Mouse (Mus musculus) midbrain, embryonic 11.5 days (tissue): ENCODE data around the gene Zfp609. TPM values are rescaled to one million over a fixed set of nuclear protein-coding genes. Genes with fewer than 3 reads are reported as not detected.

Experiments
- ATAC-seq: fragments of 200-750 bp; cut with Nextera tagmentation; 2 replicates; pipeline ENCODE4 v1.8.0; 2017; ENCODE audit warnings: moderate TSS enrichment, moderate library complexity; ENCODE audit not compliant: low FRiP score
- DNase-seq: peaks from one replicate; pipeline ENCODE4 v3.0.0; 2015; ENCODE audit warnings: low spot score; ENCODE audit errors: missing footprints
- H3K27ac ChIP-seq: fragments of 300-500 bp; sonication (generic); 2 replicates; pipeline ENCODE4 v1.5.1; 2014; ENCODE audit warnings: low read depth, low read length
- H3K27me3 ChIP-seq: fragments of 300-500 bp; sonication (generic); 2 replicates; pipeline ENCODE4 v1.6.1; 2014; ENCODE audit warnings: mild to moderate bottlenecking, low read length, moderate library complexity, mixed read lengths; ENCODE audit not compliant: control insufficient read depth, insufficient read depth
- H3K36me3 ChIP-seq: fragments of 300-500 bp; sonication (generic); 2 replicates; pipeline ENCODE4 v1.6.1; 2014; ENCODE audit warnings: mild to moderate bottlenecking, low read length, moderate library complexity, mixed read lengths; ENCODE audit not compliant: control insufficient read depth, insufficient read depth
- H3K4me1 ChIP-seq: fragments of 300-500 bp; sonication (generic); 2 replicates; pipeline ENCODE4 v1.6.1; 2014; ENCODE audit warnings: low read length; ENCODE audit not compliant: control insufficient read depth, insufficient read depth
- H3K4me2 ChIP-seq: fragments of 300-500 bp; sonication (generic); 2 replicates; pipeline ENCODE4 v1.6.1; 2014; ENCODE audit warnings: mild to moderate bottlenecking, moderate library complexity
- H3K4me3 ChIP-seq: fragments of 300-500 bp; sonication (generic); 2 replicates; pipeline ENCODE4 v1.5.1; 2014; ENCODE audit warnings: low read depth, low read length
- H3K9ac ChIP-seq: fragments of 300-500 bp; sonication (generic); 2 replicates; pipeline ENCODE4 v1.6.1; 2014; ENCODE audit warnings: low read length
- H3K9me3 ChIP-seq: fragments of 300-500 bp; sonication (generic); 2 replicates; pipeline ENCODE4 v1.6.1; 2016; ENCODE audit warnings: low read length; ENCODE audit not compliant: control insufficient read depth
- WGBS: fragments of 180-500 bp; shearing (Covaris S2); extraction: QIAGEN DNeasy Blood & Tissue Kit; methylation state at CpG from one replicate; pipeline ENCODE4 v1.1.7; 2014; 5-methylcytosine and 5-hydroxymethylcytosine counted together
- polyA plus RNA-seq: library from polyadenylated mRNA; unstranded; fragments of >200 nt; fragmentation: Nextera tagmentation; extraction: Ambion mirVana; gene quantifications from 2 replicates; pipeline ENCODE4 v1.2.1, GENCODE M21; 2014

Gene Zfp609
- polyA plus RNA-seq, 1 experiment from 2014 or later: 7.4 TPM

DNA sequence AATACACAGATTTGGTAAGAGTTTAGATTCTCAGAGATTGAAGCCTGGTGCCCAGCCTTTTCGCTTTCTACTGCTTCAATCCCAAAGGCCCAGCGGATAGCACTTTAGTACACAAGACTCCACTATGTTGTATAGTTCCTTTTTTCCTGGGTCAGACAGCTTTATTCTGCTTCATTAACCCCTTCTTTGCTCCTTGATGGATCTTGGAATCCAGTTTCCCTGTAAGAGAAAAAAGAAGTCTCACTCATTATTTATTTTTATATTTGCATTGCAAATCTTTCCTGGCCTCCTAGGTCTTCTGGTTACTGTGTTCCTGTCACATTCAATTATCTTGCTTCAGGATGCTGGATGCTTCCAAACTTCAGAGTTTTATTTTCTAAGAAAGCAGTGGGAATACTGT lies 5.9 kb upstream of the Zfp609 start:
- H3K4me3 ChIP-seq: no peak overlapping the region
- no peaks in the 10 kb centered on the region for H3K27me3 ChIP-seq
- peaks cover 30% of the 10 kb centered on the region for H3K4me1 ChIP-seq
- DNase-seq (no peak), ATAC-seq (0 out of 2 replicates have a peak, but pooled peaks have one; percentile 44)
- no peaks in the 10 kb centered on the region for H3K9me3 ChIP-seq
- 15% methylated on average over 2 of the region's 2 CpGs for WGBS
- H3K36me3 ChIP-seq: no peaks in the 10 kb centered on the region
- no peak overlapping the region for H3K27ac ChIP-seq
- no peak overlapping the region for H3K9ac ChIP-seq
- H3K4me2 ChIP-seq: no peak overlapping the region

DNA sequence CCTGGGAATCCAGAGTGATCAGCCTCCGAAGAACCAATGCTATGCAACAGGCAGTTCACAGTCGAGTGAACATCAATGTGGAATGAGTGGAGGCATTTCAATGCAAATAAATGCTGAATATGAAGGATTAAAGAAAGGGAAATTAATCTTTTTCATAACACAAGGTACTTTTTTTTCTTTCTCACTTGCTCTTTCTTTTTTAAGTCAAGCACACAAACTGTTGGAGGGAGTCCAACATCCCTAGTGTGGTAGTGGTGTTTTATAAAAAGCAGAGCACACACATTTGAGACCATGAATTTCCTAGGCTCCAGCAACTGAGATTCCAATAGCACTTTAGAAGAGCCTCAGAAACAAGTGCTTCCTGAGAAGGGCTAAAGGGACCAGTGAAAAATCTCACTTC lies 4.7 kb upstream of the Zfp609 start:
- H3K4me2 ChIP-seq: no peak overlapping the region
- peak overlapping the region; percentile 50; the same call in 1 of the 2 replicates for H3K27ac ChIP-seq

DNA sequence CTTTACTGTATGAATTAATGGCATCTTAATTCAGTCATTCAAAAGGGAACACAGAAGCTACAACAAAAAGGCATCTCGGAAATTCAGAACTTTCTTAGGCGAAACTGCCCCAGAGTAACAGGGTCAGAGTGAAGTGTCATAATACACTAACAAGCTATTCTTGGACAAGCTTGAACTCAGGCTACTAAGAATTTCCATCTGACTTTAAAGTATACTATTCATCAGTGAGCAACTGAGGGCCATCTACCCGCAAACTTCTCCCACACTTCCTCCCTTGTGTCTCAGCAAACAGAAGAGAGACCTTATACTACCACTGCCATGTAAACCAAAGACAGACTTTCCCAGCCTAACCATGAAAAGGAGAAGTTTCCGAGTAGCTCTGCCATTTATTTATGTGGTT lies 3.8 kb upstream of the Zfp609 start:
- Histone ChIP-seq H3K27ac (no peak overlapping the region; the same call in 1 of the 2 replicates), H3K4me2 (no peak overlapping the region), H3K9ac (no peak overlapping the region), H3K4me3 (no peak overlapping the region), H3K9me3 (no peaks in the 10 kb centered on the region), H3K4me1 (peaks cover 32% of the 10 kb centered on the region), H3K27me3 (no peaks in the 10 kb centered on the region), H3K36me3 (no peaks in the 10 kb centered on the region)
- ATAC-seq (no peak), DNase-seq (peak; percentile 75)
- 60% methylated on average over 4 of the region's 4 CpGs for WGBS

More for the DNA sequence above, 4.7 kb upstream of the Zfp609 start:
- 16% methylated on average over 2 of the region's 2 CpGs for WGBS
- no peaks in the 10 kb centered on the region for H3K36me3 ChIP-seq
- H3K9me3 ChIP-seq: no peaks in the 10 kb centered on the region
- no peak overlapping the region for H3K4me3 ChIP-seq
- DNase-seq: peak; percentile 85
- ATAC-seq: no peak
- no peaks in the 10 kb centered on the region for H3K27me3 ChIP-seq
- H3K9ac ChIP-seq: no peak overlapping the region
- peaks cover 32% of the 10 kb centered on the region for H3K4me1 ChIP-seq

DNA sequence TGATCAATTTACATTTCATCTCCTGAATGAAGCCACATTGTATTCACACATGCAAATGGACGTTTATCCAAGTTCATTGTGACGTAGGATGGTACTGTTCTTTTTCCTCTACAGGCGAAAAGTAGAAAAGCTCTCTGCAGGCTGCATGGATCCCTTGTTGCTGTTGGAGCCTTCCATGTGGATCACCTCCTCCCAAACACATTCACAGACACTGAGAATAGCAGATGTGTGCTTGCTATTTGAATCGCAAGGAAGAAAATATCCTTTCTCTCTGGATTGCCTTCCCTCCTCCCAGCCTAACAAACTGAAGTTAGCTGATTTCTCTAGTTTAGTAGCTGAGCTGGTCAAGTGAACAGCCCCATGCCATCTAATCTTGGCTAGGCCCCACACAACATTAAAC lies 2.9 kb upstream of the Zfp609 start:
- Histone ChIP-seq H3K9me3 (no peaks in the 10 kb centered on the region), H3K27me3 (no peaks in the 10 kb centered on the region), H3K4me2 (no peak overlapping the region), H3K36me3 (no peaks in the 10 kb centered on the region), H3K9ac (no peak overlapping the region), H3K27ac (no peak overlapping the region), H3K4me1 (peaks cover 41% of the 10 kb centered on the region), H3K4me3 (no peak overlapping the region)
- DNase-seq (peak; percentile 82), ATAC-seq (no peak)
- 67% methylated on average over 4 of the region's 4 CpGs for WGBS

DNA sequence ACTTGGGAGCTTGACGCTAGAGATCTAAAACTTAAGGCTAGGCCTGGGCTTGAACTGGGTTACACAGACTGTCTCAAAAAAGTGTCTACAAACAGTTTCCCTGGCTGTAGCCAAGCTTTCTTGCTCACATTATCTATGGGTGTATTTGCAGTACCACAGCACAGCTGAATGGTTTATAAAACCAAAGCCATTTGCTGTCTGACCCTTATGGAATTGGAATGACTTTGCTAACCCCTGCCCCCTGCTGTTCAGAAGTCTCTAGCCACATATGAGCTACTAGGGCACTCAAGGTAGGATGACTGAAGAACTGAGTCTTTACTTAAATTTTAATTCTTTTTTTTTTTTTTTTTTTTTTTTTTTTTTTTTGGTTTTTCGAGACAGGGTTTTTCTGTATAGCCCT lies 2.0 kb upstream of the Zfp609 start:
- Histone ChIP-seq H3K4me1 (peaks cover 48% of the 10 kb centered on the region), H3K27me3 (no peaks in the 10 kb centered on the region), H3K36me3 (no peaks in the 10 kb centered on the region), H3K4me3 (no peak overlapping the region), H3K27ac (no peak overlapping the region), H3K4me2 (no peak overlapping the region), H3K9me3 (no peaks in the 10 kb centered on the region), H3K9ac (no peak overlapping the region)
- no peak for ATAC-seq
- DNase-seq: peak; percentile 89
- WGBS: 90% methylated on average over 1 of the region's 2 CpGs

DNA sequence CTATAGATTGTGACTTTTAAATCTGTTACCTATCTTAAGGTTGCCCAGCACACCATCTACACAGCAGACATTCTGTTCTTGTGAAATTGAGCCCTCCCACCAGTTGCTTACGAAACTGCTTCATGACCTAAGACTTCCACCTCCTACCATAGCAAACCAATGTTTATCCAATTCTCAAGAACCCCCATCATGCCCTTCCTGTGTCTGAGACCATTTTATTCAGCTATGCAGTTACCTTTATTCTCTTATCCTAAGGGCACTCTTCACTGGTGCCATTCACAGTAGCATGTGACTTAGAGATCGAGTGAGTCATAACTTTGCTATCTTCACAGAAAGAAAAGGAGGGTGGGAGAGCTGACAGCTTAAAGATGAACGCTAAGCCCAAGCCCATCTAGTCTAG lies 1.1 kb upstream of the Zfp609 start:
- Histone ChIP-seq H3K27ac (no peak overlapping the region), H3K27me3 (no peaks in the 10 kb centered on the region), H3K36me3 (no peaks in the 10 kb centered on the region), H3K4me2 (peak overlapping the region; percentile 45), H3K4me1 (peaks cover 49% of the 10 kb centered on the region), H3K4me3 (peak overlapping the region; percentile 94), H3K9me3 (no peaks in the 10 kb centered on the region), H3K9ac (no peak overlapping the region)
- DNase-seq (peak; percentile 84), ATAC-seq (no peak)
- WGBS: 39% methylated on average over 3 of the region's 3 CpGs

DNA sequence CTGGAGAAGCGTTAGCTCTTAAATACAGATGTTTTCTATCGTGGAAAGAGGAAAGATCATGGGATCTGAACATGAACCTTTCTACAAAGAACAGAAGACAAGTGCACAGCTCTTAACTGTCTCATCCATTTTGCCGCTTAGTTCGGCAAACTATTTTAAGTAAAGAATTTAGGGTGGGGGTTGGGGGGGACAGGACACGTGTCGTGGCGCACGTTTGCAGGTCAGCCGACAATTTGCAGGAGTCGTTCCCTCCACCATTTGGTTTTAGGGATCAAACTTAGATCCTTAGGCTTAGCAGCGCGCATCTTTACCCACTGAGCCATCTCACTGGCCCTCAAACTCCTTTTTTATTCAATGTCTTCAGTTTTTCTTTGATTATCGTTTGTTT lies 646 bp upstream of the Zfp609 start:
- H3K27ac ChIP-seq: no peak overlapping the region
- 1% methylated on average over 13 of the region's 13 CpGs for WGBS
- H3K4me3 ChIP-seq: peak overlapping the region; percentile 94
- no peak for ATAC-seq
- DNase-seq: no peak
- H3K9me3 ChIP-seq: no peaks in the 10 kb centered on the region
- peak overlapping the region; percentile 97; the same call in 1 of the 2 replicates for H3K9ac ChIP-seq
- peak overlapping the region; percentile 45 for H3K4me2 ChIP-seq
- no peaks in the 10 kb centered on the region for H3K36me3 ChIP-seq
- peaks cover 49% of the 10 kb centered on the region for H3K4me1 ChIP-seq
- no peaks in the 10 kb centered on the region for H3K27me3 ChIP-seq

DNA sequence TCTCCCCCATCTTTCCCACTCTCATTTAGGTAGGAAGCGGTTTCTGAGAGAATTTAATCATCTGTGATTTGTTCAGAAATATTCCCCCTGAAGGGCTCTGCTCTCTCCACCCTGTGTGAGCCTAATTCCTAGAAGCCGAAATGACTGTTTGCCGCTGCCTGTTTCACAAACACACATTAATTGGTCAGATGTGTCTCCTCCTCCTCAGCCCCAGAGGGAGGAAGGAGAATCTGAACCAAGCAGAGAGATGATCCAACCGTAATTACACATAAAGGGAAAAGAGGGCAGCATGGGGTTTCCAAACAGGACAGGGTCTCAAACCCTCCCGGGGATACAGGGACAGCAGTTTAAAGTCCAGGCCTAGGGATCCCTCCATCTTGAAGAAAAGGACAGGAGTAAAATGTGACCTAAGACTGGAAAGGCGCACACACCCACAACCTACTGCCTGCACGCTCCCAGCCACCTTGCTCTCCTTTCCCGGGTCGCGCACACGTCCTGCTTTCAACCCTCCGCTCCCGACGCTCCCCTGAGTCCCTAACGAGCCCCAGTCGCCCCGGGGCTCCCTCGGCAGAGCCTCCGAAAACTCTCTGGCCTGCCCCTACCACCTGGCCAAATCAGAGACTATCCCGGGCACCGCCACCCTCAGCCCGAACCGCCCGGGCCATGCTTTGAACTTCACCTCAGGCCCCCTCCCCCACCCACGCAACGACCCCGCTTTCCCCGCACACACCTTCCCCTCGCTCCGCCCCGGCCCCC lies 598 bp downstream of the Zfp609 start:
- H3K4me1 ChIP-seq: peaks cover 41% of the 10 kb centered on the region
- peak overlapping the region; percentile 97 for H3K9ac ChIP-seq
- H3K4me3 ChIP-seq: peak overlapping the region; percentile 94
- no peaks in the 10 kb centered on the region for H3K27me3 ChIP-seq
- H3K27ac ChIP-seq: peak overlapping the region; percentile 95
- peak; percentile 61 for ATAC-seq
- WGBS: under 1% methylated on average over 29 of the region's 31 CpGs
- peak overlapping the region; percentile 45 for H3K4me2 ChIP-seq
- peak; percentile 97 for DNase-seq
- H3K9me3 ChIP-seq: no peaks in the 10 kb centered on the region
- H3K36me3 ChIP-seq: no peaks in the 10 kb centered on the region

DNA sequence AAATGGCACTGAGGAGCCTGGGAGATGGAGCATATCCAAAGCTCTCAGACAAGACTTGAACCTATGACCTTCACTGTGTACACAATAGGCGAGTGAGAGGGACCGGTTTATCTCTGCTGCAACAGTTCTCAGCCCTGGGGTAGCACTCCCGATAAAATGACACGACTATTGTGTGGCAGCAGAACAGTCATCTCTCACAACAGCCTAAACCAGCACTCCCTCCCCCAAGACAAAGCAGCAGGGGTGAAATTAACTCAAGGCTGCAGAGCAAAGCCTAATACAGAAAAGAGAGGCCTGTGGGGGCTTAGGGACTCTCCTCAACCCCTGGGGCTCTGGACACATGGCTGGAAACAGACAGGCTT lies 1.2 kb downstream of the Zfp609 start:
- Histone ChIP-seq H3K4me1 (peaks cover 38% of the 10 kb centered on the region), H3K4me2 (peak overlapping the region; percentile 45), H3K9ac (peak overlapping the region; percentile 97), H3K9me3 (no peaks in the 10 kb centered on the region), H3K4me3 (peak overlapping the region; percentile 94), H3K36me3 (no peaks in the 10 kb centered on the region), H3K27ac (peak overlapping the region; percentile 95), H3K27me3 (no peaks in the 10 kb centered on the region)
- WGBS: 2% methylated on average over 4 of the region's 4 CpGs
- ATAC-seq: peak; percentile 75
- DNase-seq: no peak
